Mouse (Mus musculus) right cerebral cortex, postnatal 14 days (tissue): ENCODE results near the gene Dtnb.
"Not testable (repeated sequence)": the region's sequence is repeated elsewhere in the genome, so short reads cannot be mapped to it uniquely, and the experiment has no call there.

Experiments used
- DNase-seq: peaks from one replicate; pipeline ENCODE4 v3.0.0; 2022

The Dtnb gene

GRCm38 (mm10) chr12:3662660-3663059 lies 90.5 kb downstream of the Dtnb start:
- peak; percentile 28 for DNase-seq

- DNase-seq: no peak
Measured at GRCm38 (mm10) chr12:3663386-3663785, 91.2 kb downstream of the Dtnb start.

GRCm38 (mm10) chr12:3669971-3670381 lies 97.8 kb downstream of the Dtnb start:
- DNase-seq: no peak

DNA sequence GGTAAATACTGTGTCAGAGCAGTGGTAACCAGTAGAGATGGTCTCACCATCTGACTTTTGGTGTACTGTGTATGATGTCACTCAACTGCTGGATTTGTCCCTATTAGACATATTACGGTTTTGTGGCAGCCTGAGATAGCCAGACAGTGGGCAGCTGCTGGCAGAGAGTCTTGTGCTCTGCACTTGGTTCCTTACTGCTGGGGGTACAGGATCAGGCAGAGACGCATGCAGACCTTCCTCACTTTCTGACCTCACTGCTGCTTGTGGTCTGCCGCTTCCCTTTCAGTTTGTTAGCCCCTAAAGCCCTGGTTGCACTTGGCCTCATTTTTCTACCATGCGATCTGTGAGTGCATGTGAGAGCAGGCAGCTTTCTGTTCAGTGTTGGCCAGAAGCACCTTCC lies 98.9 kb downstream of the Dtnb start:
- DNase-seq: no peak

DNA sequence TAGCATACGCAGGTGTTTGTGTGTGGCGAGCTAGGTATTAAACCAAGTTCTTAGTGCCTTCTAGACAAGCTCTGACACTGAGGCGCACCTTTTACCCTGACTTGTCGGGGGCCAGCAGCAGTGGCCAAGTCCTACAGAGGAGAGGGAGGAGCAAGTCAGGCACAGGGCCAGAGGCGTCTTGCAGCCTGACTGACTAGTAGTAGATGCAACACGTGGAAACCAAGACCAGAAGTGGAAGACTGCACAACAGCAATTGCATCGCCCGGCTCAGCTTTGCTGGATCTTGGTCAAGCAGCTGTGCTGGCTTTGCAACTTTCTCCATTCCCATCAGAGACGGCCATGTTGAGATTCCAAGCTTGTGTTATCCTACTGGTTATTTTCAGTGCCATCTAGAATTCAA lies 100.6 kb downstream of the Dtnb start:
- no peak for DNase-seq

DNA sequence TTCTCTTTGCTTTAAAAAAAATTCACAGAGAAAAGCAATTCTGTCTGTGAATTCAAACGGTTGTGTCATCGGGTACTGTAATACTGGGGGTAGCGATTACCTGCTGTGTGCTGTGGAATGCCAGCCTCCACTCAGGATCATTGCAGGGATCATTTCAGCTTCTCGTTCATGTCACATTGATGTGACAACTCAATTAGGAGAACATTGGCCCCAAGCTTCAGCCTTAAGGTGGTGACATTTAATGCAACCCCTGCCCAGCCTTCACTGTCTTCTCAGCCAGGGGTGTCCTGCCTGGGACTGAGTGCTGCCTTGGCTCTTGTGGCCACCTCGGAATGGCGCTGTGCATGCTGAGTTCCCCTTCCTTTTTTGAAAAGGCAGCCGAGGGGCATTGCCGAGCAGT lies 101.7 kb downstream of the Dtnb start:
- DNase-seq: no peak

GRCm38 (mm10) chr12:3674913-3675312 lies 102.7 kb downstream of the Dtnb start:
- DNase-seq: peak; percentile 68

- DNase-seq: no peak
Measured at GRCm38 (mm10) chr12:3680721-3681120, 108.5 kb downstream of the Dtnb start.

DNA sequence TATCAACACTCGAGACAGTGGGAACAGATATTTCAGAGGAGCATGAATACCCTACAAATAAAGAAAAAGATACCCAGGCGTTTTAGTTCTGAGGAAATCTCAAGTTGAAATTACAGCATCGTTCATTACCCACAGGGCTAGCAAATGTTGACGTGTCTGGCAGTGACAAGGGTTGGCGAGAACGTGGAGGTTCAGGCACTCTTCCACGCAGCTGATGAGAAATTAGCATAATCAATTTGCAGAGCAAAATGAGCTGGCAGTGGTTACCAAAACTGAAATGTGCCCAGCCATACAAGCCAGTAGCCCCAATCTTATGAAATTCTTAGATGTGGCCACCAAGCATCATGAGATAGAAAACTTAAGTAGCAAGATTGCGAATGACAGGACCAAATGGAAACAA lies 110.9 kb downstream of the Dtnb start:
- DNase-seq: no peak

GRCm38 (mm10) chr12:3686419-3686940 lies 114.3 kb downstream of the Dtnb start:
- no peak for DNase-seq

DNA sequence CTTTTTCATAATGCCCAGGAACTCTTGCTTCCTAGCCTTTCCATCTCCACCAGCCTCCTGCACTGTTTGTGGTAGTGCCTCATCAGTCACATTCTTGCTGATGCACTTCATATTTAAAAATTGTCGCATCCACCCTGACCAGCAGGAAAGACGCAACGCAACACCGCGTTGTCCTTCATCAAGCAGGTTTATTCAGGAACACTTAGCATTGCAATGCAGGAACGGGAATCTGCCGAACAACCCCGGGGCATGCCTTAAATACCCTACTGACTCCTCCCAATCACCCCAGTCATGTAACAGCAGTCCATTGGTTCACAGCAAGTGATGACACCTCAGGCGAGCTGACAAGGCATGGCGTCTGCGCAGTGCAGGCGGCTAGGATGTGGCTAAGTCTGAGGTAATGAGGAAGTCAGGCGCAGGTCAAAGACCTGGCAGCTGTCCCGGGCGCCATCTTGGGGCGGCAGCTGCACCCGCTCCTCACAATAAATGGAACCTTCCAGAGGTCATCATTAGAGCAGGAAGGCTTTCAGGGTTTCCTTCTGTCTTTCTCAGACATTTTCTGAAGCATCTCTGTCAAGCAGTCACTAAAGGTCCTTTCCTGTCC lies 118.8 kb downstream of the Dtnb start:
- DNase-seq: not testable (repeated sequence)

GRCm38 (mm10) chr12:3692795-3693392 lies 120.7 kb downstream of the Dtnb start:
- no peak for DNase-seq

GRCm38 (mm10) chr12:3695741-3696501 lies 123.7 kb downstream of the Dtnb start:
- peak; percentile 30 for DNase-seq

DNA sequence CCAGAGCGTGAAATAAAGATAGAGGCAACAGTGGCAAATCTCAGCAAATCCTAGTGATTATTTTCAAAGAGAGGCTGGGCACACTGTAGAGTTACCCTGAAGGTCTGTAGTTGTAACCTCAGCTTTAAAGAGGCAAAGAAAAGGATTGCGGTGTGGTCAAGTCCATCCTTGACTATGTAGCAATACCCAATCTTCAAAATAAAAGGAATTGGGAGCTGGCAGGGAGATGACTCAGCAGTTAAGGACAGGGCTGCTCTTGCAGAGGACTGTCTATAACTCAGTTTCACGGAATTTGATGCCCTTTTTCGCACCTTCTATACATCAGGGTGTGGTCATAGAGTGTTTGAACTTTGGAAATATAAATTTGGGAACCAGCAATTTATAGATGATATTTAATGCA lies 128.3 kb downstream of the Dtnb start:
- no peak for DNase-seq

- no peak for DNase-seq
Measured at GRCm38 (mm10) chr12:3702903-3703302, 130.7 kb downstream of the Dtnb start.

DNA sequence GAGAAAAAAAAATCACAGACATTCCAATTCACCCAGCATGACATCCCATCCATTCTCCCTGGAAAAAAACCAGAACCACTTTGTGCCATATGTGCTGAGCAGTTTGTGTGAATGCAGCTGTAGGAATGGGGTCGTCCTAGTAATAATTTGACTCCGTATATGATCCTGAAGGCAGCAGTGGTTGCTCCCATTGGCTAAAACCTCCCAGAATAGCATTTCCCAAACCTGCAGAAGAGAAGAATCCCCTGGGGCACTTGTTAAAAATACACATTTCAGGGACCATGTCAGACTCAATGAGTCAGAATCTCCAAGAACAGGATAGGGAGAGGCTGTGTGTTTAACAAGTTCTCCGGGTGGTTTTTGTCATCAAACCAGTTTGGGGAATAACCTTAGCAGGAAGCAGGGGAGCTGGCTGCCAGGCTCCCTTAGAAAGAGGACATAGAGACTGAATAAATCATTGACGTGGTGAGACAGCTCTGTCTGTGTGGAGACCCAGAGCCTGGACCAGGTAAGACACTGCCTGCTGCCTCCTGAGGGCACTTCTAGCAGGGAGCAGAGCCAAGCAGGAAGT lies 147.1 kb downstream of the Dtnb start:
- DNase-seq: no peak

- DNase-seq: no peak
Measured at GRCm38 (mm10) chr12:3720527-3720926, 148.3 kb downstream of the Dtnb start.

GRCm38 (mm10) chr12:3723762-3724161 lies 151.6 kb downstream of the Dtnb start:
- DNase-seq: peak; percentile 15

GRCm38 (mm10) chr12:3724822-3725370 lies 152.7 kb downstream of the Dtnb start:
- DNase-seq: no peak

- no peak for DNase-seq
Measured at GRCm38 (mm10) chr12:3729521-3730075, 157.4 kb downstream of the Dtnb start.

DNA sequence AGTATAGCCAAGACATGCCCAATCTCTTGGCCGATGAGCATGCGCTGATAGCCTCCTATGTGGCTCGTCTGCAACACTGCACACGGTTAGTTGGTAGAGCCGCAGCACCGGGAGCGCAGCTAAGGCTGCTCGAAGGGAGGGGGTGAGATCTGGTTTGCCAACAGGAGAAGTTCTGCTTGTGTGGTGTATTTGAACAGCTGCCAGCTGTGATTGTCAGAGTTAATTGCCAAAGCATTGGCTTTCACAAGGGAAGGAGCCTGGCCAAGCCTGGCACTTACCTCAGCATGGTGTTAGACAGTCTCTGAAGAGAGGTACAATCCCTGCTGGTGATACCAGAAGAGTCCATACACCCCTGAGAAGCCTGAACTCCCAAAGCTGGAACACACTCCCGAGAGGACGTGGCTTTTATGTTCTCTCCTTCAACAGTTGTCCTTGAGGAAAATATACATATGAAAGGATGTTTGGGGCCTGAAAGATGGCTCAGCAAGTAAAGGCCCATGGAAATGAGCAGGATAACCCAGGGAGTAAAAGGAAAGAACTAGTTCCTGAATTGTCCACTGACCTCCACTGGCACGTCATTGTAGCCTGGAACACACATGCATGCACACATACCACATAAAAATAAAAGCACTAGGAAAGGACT lies 160.6 kb downstream of the Dtnb start:
- no peak for DNase-seq

GRCm38 (mm10) chr12:3733328-3733727 lies 161.1 kb downstream of the Dtnb start:
- DNase-seq: no peak

DNA sequence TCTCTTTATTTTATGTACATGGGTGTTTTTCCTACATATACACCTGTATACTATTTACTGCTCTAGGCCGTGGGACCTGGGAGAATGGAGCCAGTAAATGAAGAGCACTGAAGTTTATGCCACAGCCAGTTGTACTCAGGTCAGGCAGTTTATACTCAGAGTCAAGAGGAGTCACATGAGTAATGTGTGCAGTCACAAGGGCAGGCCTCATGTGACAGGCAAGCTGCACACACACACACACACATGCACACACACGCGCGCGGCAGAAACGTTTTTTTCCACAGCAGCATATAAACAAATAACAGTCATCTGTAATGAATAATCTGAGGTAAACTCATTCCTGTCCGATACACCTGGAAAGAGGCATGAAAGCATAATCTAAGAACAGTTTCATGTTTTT lies 164.8 kb downstream of the Dtnb start:
- DNase-seq: no peak
